Mouse (Mus musculus): ENCODE data around the gene Gm49405. TPM values are rescaled to one million over a fixed set of nuclear protein-coding genes. Genes with fewer than 3 reads are reported as not detected.

Gm49405 gene
- total RNA-seq, 1 experiment from 2014 or later, result 1.8 TPM

DNA sequence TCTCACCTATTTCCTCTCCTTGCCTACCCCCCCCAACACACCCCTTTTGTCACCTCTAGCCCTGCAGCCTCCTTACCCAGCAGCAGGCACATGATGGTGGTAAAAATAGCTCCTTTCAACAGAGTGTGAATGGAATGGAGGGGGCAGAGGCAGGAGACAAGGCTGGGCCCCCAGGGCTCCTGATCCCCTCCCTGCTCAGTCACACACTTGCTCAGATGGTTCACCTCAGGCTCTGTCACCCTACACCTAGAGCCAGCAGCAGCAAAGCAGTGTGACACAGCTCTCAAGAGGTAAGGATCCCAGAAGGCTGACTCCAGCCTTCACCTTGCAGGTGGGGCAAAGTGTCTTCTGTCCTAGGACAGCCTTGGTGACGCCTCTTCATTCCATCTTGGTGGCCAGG, 2.7 kb downstream of the Gm49405 start, which contains the start of gene Doc2g:
Gene Doc2g, plus strand, starts transcription at position 202 of the 400 bp plus-strand sequence.
- no peak for ATAC-seq (replicated peaks in 1 of 2; ENCODE audit: insufficient read depth in 1 of 2, low FRiP score in 2 of 2, low TSS enrichment in 1 of 2, low read depth in 1 of 2, poor library complexity in 2 of 2, severe bottlenecking in 2 of 2)

DNA sequence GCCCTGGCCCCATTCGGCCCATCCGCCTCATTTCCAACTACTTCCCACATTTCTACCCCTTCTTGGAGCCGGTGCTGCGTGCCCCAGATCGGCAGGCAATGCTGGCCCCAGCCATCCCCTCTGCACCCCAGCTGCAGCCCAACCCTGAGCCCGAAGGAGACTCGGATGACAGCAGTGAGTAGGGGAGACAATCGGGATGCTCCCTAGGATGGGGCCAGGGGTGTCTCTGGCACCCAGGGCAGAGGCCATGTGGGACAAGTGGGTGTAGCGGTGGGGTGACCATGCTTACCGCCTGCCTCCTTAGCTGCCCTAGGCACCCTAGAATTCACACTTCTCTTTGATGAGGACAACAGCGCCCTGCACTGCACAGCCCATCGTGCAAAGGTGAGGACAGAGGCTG, 3.2 kb downstream of the Gm49405 start:
- no peak for ATAC-seq (replicated peaks in 1 of 2; ENCODE audit: insufficient read depth in 1 of 2, low FRiP score in 2 of 2, low TSS enrichment in 1 of 2, low read depth in 1 of 2, poor library complexity in 2 of 2, severe bottlenecking in 2 of 2)

GRCm38 (mm10) chr19:4004331-4004730, 3.9 kb downstream of the Gm49405 start:
- ATAC-seq (replicated peaks in 1 of 2; ENCODE audit: insufficient read depth in 1 of 2, low FRiP score in 2 of 2, low TSS enrichment in 1 of 2, low read depth in 1 of 2, poor library complexity in 2 of 2, severe bottlenecking in 2 of 2), result no peak

- no peak for ATAC-seq (replicated peaks in 1 of 2; ENCODE audit: insufficient read depth in 1 of 2, low FRiP score in 2 of 2, low TSS enrichment in 1 of 2, low read depth in 1 of 2, poor library complexity in 2 of 2, severe bottlenecking in 2 of 2)
Observed at GRCm38 (mm10) chr19:4005091-4005490, 4.7 kb downstream of the Gm49405 start.

DNA sequence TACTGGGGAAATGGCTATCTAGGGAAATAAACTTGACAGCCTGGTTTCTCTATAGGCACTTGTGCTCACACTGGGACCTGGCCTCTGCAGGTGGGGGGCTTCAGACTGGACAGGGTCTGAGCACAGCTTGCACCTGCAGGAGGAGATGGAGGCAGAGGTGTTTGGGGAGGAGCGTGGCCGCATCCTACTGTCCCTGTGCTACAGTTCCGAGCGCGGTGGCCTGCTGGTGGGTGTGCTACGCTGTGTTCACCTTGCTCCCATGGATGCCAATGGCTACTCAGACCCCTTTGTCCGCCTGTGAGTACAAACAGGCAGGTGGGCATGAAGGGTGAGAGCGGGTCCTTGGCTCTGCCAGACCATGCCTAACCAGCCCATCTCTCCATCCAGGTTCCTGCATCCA, 5.5 kb downstream of the Gm49405 start:
- no peak for ATAC-seq (replicated peaks in 1 of 2; ENCODE audit: insufficient read depth in 1 of 2, low FRiP score in 2 of 2, low TSS enrichment in 1 of 2, low read depth in 1 of 2, poor library complexity in 2 of 2, severe bottlenecking in 2 of 2)

DNA sequence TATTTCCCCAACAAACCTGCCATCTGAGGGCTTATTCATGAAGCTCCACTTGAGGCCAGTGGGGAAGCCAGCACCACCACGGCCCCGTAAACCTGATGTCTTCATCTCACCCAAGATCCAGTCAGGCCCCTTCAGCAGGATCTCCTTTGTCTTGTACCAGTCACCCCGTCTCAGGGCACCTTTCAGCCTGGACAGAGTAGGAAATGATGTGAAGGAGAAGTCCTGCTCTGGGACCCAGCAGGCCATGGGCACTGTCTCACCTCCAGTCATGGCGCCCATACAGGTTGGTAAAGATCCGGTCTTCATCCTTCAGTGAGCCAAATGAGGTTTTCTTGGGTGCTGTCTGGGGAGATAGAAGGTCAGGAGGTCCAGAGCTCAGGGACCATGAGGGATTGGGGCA, 10.7 kb downstream of the Gm49405 start:
- ATAC-seq (replicated peaks in 1 of 2; ENCODE audit: insufficient read depth in 1 of 2, low FRiP score in 2 of 2, low TSS enrichment in 1 of 2, low read depth in 1 of 2, poor library complexity in 2 of 2, severe bottlenecking in 2 of 2), result no peak

GRCm38 (mm10) chr19:4012432-4013022, 12.1 kb downstream of the Gm49405 start, which contains the start of gene Ndufv1:
Gene Ndufv1 (minus strand): TSS chr19:4012806.
- peak; percentile 97 to 98 for ATAC-seq (replicated peaks in 1 of 2; ENCODE audit: insufficient read depth in 1 of 2, low FRiP score in 2 of 2, low TSS enrichment in 1 of 2, low read depth in 1 of 2, poor library complexity in 2 of 2, severe bottlenecking in 2 of 2)

DNA sequence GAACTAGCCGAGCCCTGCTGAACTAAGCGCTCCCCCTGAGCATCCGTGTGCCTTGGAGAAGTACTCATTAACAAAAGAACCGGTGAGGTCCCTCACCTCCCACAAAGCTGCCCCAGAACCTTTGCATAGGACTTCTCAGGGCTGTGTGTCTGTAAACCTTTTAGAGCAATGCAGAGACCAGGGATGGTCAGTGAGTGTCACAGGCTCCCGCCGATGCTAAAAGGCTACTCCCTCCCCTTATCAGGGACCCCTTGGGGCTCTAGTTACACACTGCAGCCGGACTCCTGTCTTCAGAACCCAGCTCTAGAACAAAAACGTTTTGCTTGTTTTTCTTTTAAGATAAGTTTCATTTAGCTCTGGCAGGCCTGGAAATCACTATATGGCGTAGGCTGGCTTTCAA, 12.6 kb downstream of the Gm49405 start:
- peak in 1 of 2 experiments; percentile 44; a peak in 2 of 4 replicates for ATAC-seq (replicated peaks in 1 of 2; ENCODE audit: insufficient read depth in 1 of 2, low FRiP score in 2 of 2, low TSS enrichment in 1 of 2, low read depth in 1 of 2, poor library complexity in 2 of 2, severe bottlenecking in 2 of 2)

DNA sequence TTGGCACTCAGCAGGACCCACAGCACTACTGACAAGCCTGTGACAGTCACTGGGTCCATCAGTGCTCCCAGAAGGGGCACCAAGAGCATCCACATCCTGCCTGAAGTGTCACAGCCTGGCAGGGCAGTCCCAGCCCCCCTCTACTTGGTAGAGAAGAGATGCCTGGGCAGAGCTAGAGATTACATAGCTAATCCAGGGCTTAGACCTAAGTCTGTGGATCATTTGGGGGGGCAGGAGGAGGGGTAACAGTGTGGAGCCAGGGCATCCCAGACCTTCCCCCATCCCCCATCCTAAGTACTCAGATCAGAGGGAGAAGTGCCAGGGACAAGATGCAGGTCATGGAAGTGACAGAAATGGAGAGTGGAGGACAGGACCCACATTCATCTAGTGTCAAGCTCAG, 14.4 kb downstream of the Gm49405 start:
- ATAC-seq (replicated peaks in 1 of 2; ENCODE audit: insufficient read depth in 1 of 2, low FRiP score in 2 of 2, low TSS enrichment in 1 of 2, low read depth in 1 of 2, poor library complexity in 2 of 2, severe bottlenecking in 2 of 2), result no peak

- no peak for ATAC-seq (replicated peaks in 1 of 2; ENCODE audit: insufficient read depth in 1 of 2, low FRiP score in 2 of 2, low TSS enrichment in 1 of 2, low read depth in 1 of 2, poor library complexity in 2 of 2, severe bottlenecking in 2 of 2)
Observed at GRCm38 (mm10) chr19:4015635-4016034, 15.2 kb downstream of the Gm49405 start.

DNA sequence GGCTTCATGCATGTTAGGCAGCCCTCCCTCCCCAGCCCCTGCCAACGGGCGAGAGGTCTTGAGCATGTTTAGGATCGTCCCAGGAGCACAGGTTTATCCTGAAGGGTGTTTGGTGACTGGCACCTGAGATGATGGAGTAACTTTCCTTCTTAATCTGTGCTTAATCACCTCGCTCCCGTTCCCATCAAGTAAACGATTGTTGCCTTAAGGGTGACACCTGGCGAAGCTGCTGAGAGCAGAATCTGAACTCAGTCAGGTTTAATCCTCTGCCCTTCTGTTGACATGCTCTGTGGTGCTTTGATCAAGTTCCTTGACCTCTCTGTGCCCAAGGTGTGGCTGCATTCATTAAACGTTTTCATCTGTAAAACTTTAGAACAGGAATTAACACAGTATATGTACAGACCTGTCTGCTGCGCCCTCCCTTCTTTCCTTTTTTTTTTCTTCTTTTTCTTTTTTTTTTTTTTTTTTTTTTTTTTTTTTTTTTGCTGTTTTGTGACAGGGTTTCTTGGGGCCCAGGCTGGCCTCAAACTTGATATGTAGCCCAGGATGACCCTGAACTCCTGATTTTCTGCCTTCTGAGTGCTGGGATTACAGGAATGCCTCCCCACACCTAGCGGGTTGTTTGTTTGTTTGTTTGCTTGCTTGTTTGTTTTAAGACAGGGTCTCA, 17.6 kb downstream of the Gm49405 start:
- ATAC-seq (replicated peaks in 1 of 2; ENCODE audit: insufficient read depth in 1 of 2, low FRiP score in 2 of 2, low TSS enrichment in 1 of 2, low read depth in 1 of 2, poor library complexity in 2 of 2, severe bottlenecking in 2 of 2), result no peak

- ATAC-seq (replicated peaks in 1 of 2; ENCODE audit: insufficient read depth in 1 of 2, low FRiP score in 2 of 2, low TSS enrichment in 1 of 2, low read depth in 1 of 2, poor library complexity in 2 of 2, severe bottlenecking in 2 of 2), result peak; percentile 80 to 90
Observed at GRCm38 (mm10) chr19:4018743-4019583, 18.5 kb downstream of the Gm49405 start.

- no peak for ATAC-seq (replicated peaks in 1 of 2; ENCODE audit: insufficient read depth in 1 of 2, low FRiP score in 2 of 2, low TSS enrichment in 1 of 2, low read depth in 1 of 2, poor library complexity in 2 of 2, severe bottlenecking in 2 of 2)
Observed at GRCm38 (mm10) chr19:4023185-4023584, 22.8 kb downstream of the Gm49405 start.

GRCm38 (mm10) chr19:4027576-4027975, 27.1 kb downstream of the Gm49405 start:
- no peak for ATAC-seq (replicated peaks in 1 of 2; ENCODE audit: insufficient read depth in 1 of 2, low FRiP score in 2 of 2, low TSS enrichment in 1 of 2, low read depth in 1 of 2, poor library complexity in 2 of 2, severe bottlenecking in 2 of 2)

DNA sequence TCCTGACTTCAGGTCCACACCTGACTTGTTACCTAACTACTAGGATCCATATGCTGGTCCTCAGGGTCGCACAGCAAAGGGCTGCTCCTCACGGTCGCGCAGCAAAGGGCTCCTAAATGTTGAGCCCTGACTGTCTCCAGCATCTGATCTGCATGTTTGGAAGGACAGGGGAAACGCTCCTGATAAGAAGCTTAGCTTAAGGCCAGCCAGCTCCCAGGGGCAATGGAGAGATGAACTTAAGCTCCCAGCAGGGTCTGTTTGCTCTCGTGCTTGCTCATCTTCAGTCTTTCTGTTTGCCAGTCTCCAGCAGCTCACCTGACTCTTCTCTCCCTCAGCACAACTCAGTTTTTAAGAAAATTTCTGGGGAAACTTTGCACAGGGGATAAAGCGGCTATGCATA, 32.2 kb downstream of the Gm49405 start:
- ATAC-seq (replicated peaks in 1 of 2; ENCODE audit: insufficient read depth in 1 of 2, low FRiP score in 2 of 2, low TSS enrichment in 1 of 2, low read depth in 1 of 2, poor library complexity in 2 of 2, severe bottlenecking in 2 of 2), result no peak

DNA sequence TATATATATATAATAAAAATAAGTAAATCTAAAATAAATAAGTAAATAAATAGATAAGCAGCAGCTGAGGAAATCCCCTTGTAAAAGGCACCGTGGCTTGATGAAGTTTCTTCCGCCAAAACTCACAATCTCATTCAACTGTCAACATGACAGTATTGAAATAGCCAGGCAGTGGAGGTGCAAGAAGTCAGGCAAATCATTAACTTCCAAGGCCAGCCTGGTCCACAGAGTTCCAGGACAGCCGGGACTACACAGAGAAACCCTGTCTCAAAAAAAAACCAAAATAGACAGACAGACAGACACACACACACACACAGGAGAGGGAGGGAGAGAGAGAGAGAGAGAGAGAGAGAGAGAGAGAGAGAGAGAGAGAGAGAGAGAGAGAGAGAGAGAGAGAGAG, 32.9 kb downstream of the Gm49405 start:
- no peak for ATAC-seq (replicated peaks in 1 of 2; ENCODE audit: insufficient read depth in 1 of 2, low FRiP score in 2 of 2, low TSS enrichment in 1 of 2, low read depth in 1 of 2, poor library complexity in 2 of 2, severe bottlenecking in 2 of 2)

- ATAC-seq (replicated peaks in 1 of 2; ENCODE audit: insufficient read depth in 1 of 2, low FRiP score in 2 of 2, low TSS enrichment in 1 of 2, low read depth in 1 of 2, poor library complexity in 2 of 2, severe bottlenecking in 2 of 2), result no peak
Observed at GRCm38 (mm10) chr19:4033742-4034141, 33.3 kb downstream of the Gm49405 start.

DNA sequence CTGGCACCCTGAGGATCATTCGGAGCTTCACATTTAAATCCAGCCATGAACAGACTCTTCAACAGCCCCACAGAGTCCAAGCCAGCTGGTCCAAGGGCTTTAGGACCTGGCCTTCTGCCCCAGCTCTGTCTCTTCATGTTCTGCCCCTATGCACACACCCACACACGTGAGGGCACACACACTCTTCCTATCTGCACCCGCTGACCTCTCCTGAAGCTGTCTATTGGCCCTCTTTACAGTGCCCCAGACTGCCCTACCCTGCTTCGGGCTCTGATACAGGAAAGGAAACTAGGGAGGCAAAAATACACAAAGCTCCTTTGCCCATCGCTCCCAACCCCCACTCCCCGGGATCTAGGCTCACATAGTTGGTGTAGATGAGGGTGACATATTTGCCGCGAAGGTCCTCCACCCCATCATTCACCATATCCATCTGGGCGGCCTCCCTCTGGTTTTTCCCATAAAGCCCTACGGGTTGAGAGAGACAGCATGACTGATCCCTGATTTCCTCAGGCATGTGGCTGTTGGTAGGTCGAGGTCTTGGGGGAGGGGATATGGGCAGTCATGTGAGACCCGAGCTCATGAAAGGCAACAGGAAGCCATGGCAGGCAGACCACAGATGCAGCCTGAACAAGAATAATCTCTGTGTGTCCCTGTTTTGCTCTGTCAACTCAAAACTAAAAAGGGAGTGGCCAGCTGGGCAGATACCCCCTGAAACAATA, 36.1 kb downstream of the Gm49405 start:
- no peak for ATAC-seq (replicated peaks in 1 of 2; ENCODE audit: insufficient read depth in 1 of 2, low FRiP score in 2 of 2, low TSS enrichment in 1 of 2, low read depth in 1 of 2, poor library complexity in 2 of 2, severe bottlenecking in 2 of 2)
